Mouse (Mus musculus) forebrain, embryonic 12.5 days (tissue): ENCODE data around the gene Fut2. TPM values are rescaled to one million over a fixed set of nuclear protein-coding genes. Genes with fewer than 3 reads are reported as not detected.
A peak's percentile ranks its signal among the peaks of the same experiment; 100 is the strongest.

Experiments used
- ATAC-seq: fragments of 200-750 bp; cut with Nextera tagmentation; 2 replicates; pipeline ENCODE4 v1.8.0; 2017; ENCODE audit warnings: moderate TSS enrichment; ENCODE audit not compliant: low FRiP score
- H3K27ac ChIP-seq: fragments of 300-500 bp; sonication (generic); 2 replicates; pipeline ENCODE4 v1.5.1; 2016; ENCODE audit warnings: mild to moderate bottlenecking
- H3K27me3 ChIP-seq: fragments of 300-500 bp; sonication (generic); 2 replicates; pipeline ENCODE4 v1.6.1; 2016; ENCODE audit warnings: mild to moderate bottlenecking
- H3K36me3 ChIP-seq: fragments of 300-500 bp; sonication (generic); replicated peaks from 2 replicates; pipeline ENCODE4 v1.6.1; 2016; ENCODE audit warnings: mild to moderate bottlenecking
- H3K4me1 ChIP-seq: fragments of 300-500 bp; sonication (generic); 2 replicates; pipeline ENCODE4 v1.6.1; 2016
- H3K4me2 ChIP-seq: fragments of 300-500 bp; sonication (generic); 2 replicates; pipeline ENCODE4 v1.6.1; 2016; ENCODE audit warnings: mild to moderate bottlenecking, moderate library complexity
- H3K4me3 ChIP-seq: fragments of 300-500 bp; sonication (generic); replicated peaks from 2 replicates; pipeline ENCODE4 v1.5.1; 2016; ENCODE audit warnings: mild to moderate bottlenecking
- H3K9ac ChIP-seq: fragments of 300-500 bp; sonication (generic); 2 replicates; pipeline ENCODE4 v1.6.1; 2016; ENCODE audit warnings: mild to moderate bottlenecking
- H3K9me3 ChIP-seq: fragments of 300-500 bp; sonication (generic); 2 replicates; pipeline ENCODE4 v1.6.1; 2016
- WGBS: fragments of 180-500 bp; shearing (Covaris S2); methylation state at CpG from one replicate; pipeline ENCODE4 v1.1.7; 2016; 5-methylcytosine and 5-hydroxymethylcytosine counted together
- polyA plus RNA-seq: library from polyadenylated mRNA; unstranded; fragments of >200 nt; fragmentation: Nextera tagmentation; extraction: Ambion mirVana; gene quantifications from 2 replicates; pipeline ENCODE4 v1.2.1, GENCODE M21; 2016

Gene Fut2
- polyA plus RNA-seq, 1 experiment from 2014 or later = 0.11 TPM

GRCm38 (mm10) chr7:45627261-45627660, 38.9 kb downstream of the Fut2 start, which contains the start of gene Rasip1:
Rasip1 (plus strand) TSS chr7:45627488.
- no peaks in the 10 kb centered on the region for H3K36me3 ChIP-seq
- 92% methylated on average over 9 of the region's 9 CpGs for WGBS
- H3K27me3 ChIP-seq = peaks cover 66% of the 10 kb centered on the region
- H3K4me3 ChIP-seq = peak within 1 kb of the TSS; percentile 60
- no peak for ATAC-seq
- no peaks in the 10 kb centered on the region for H3K9me3 ChIP-seq
- peaks cover 14% of the 10 kb centered on the region for H3K4me1 ChIP-seq
- H3K9ac ChIP-seq = peak within 1 kb of the TSS; percentile 78
- peak within 1 kb of the TSS; percentile 96 for H3K4me2 ChIP-seq
- peak within 1 kb of the TSS; percentile 83 for H3K27ac ChIP-seq

GRCm38 (mm10) chr7:45626571-45627076, 39.6 kb downstream of the Fut2 start:
- Histone ChIP-seq H3K4me2 (no peak overlapping the region), H3K27me3 (peaks cover 59% of the 10 kb centered on the region)
- 93% methylated on average over 7 of the region's 7 CpGs for WGBS

GRCm38 (mm10) chr7:45625481-45625880, 40.7 kb downstream of the Fut2 start:
- H3K27ac ChIP-seq = no peak overlapping the region
- no peak overlapping the region for H3K9ac ChIP-seq
- peaks cover 14% of the 10 kb centered on the region for H3K4me1 ChIP-seq
- H3K4me3 ChIP-seq = no peak overlapping the region
- no peak for ATAC-seq
- no peaks in the 10 kb centered on the region for H3K9me3 ChIP-seq
- WGBS = 90% methylated on average over 8 of the region's 8 CpGs
- H3K27me3 ChIP-seq = peaks cover 51% of the 10 kb centered on the region
- H3K4me2 ChIP-seq = no peak overlapping the region
- no peaks in the 10 kb centered on the region for H3K36me3 ChIP-seq

More at GRCm38 (mm10) chr7:45626571-45627076, 39.6 kb downstream of the Fut2 start:
- peaks cover 14% of the 10 kb centered on the region for H3K4me1 ChIP-seq
- no peak overlapping the region for H3K9ac ChIP-seq
- ATAC-seq = no peak
- H3K9me3 ChIP-seq = no peaks in the 10 kb centered on the region
- no peak overlapping the region for H3K27ac ChIP-seq
- H3K36me3 ChIP-seq = no peaks in the 10 kb centered on the region
- no peak overlapping the region for H3K4me3 ChIP-seq

GRCm38 (mm10) chr7:45624718-45625117, 41.5 kb downstream of the Fut2 start:
- Histone ChIP-seq H3K9ac (no peak overlapping the region), H3K27me3 (peaks cover 50% of the 10 kb centered on the region)
- ATAC-seq = no peak

GRCm38 (mm10) chr7:45623507-45623906, 42.7 kb downstream of the Fut2 start:
- Histone ChIP-seq H3K4me3 (no peak overlapping the region), H3K9ac (no peak overlapping the region), H3K9me3 (no peaks in the 10 kb centered on the region), H3K4me2 (no peak overlapping the region), H3K36me3 (no peaks in the 10 kb centered on the region), H3K4me1 (peaks cover 8% of the 10 kb centered on the region), H3K27ac (no peak overlapping the region), H3K27me3 (peaks cover 51% of the 10 kb centered on the region)
- ATAC-seq = no peak
- 96% methylated on average over 11 of the region's 11 CpGs for WGBS

More at GRCm38 (mm10) chr7:45624718-45625117, 41.5 kb downstream of the Fut2 start:
- Histone ChIP-seq H3K27ac (no peak overlapping the region), H3K4me2 (no peak overlapping the region), H3K4me1 (peaks cover 14% of the 10 kb centered on the region), H3K36me3 (no peaks in the 10 kb centered on the region), H3K4me3 (no peak overlapping the region), H3K9me3 (no peaks in the 10 kb centered on the region)
- 87% methylated on average over 3 of the region's 3 CpGs for WGBS

DNA sequence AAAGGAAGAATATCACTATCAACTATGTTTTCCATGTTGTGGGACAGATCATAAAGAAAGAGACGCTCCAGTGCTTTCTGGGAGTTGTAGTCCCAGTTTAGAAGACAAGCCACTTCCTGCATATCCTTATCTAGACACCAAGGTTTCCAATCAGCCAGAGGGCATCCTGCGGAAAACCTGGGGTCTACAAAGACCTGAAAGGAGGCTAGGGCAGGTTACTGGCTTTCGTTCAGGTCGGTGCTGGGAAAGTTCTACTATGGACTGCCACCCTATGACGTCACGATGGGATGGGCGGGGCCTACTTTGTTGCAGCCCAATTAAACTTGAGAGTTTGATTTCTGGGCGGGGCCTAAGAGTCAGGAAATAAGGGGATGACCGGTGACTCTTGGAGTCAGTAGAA, 44.8 kb downstream of the Fut2 start, which contains the start of gene Izumo1:
Gene Izumo1 (plus strand): TSS at position 369 of the 400 bp plus-strand sequence.
- no peaks in the 10 kb centered on the region for H3K36me3 ChIP-seq
- 32% methylated on average over 9 of the region's 9 CpGs for WGBS
- no peaks in the 10 kb centered on the region for H3K9me3 ChIP-seq
- peaks cover 51% of the 10 kb centered on the region for H3K27me3 ChIP-seq
- ATAC-seq = no peak
- no peak within 1 kb of the TSS for H3K4me2 ChIP-seq
- no peak within 1 kb of the TSS for H3K9ac ChIP-seq
- no peak within 1 kb of the TSS for H3K4me3 ChIP-seq
- H3K4me1 ChIP-seq = peaks cover 4% of the 10 kb centered on the region; the same call in 1 of the 2 replicates
- no peak within 1 kb of the TSS for H3K27ac ChIP-seq

DNA sequence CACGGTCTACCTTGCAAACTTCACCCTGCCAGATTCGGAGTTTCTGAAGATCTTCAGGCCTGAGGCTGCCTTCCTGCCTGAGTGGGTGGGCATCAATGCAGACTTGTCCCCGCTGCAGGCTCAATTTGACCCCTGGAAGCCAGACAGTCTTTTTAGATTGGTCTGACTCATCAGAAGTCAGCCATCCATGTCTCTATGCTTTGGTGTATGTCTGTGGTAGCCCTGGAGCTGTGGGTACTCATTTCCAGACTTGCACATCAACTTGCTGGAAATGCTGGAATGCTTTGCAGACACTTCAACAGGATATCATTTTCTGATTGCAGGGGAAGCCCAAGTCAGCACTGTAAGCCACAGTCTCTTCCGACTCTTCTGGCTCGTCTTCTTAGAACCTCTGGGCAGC, 46.6 kb downstream of the Fut2 start:
- H3K27me3 ChIP-seq = peaks cover 55% of the 10 kb centered on the region

GRCm38 (mm10) chr7:45618316-45618715, 47.9 kb downstream of the Fut2 start:
- H3K9ac ChIP-seq = no peak overlapping the region
- no peaks in the 10 kb centered on the region for H3K36me3 ChIP-seq
- no peak overlapping the region for H3K27ac ChIP-seq
- WGBS = 78% methylated on average over 5 of the region's 5 CpGs
- no peak overlapping the region for H3K4me3 ChIP-seq
- no peak overlapping the region for H3K4me2 ChIP-seq
- peaks cover 4% of the 10 kb centered on the region; the same call in 1 of the 2 replicates for H3K4me1 ChIP-seq
- no peak for ATAC-seq
- H3K9me3 ChIP-seq = no peaks in the 10 kb centered on the region
- peaks cover 55% of the 10 kb centered on the region for H3K27me3 ChIP-seq

More for the DNA sequence above, 46.6 kb downstream of the Fut2 start:
- Histone ChIP-seq H3K9ac (no peak overlapping the region), H3K36me3 (no peaks in the 10 kb centered on the region), H3K4me1 (peaks cover 4% of the 10 kb centered on the region; the same call in 1 of the 2 replicates), H3K4me3 (no peak overlapping the region), H3K4me2 (no peak overlapping the region), H3K27ac (no peak overlapping the region), H3K9me3 (no peaks in the 10 kb centered on the region)
- ATAC-seq = no peak
- 90% methylated on average over 5 of the region's 5 CpGs for WGBS

DNA sequence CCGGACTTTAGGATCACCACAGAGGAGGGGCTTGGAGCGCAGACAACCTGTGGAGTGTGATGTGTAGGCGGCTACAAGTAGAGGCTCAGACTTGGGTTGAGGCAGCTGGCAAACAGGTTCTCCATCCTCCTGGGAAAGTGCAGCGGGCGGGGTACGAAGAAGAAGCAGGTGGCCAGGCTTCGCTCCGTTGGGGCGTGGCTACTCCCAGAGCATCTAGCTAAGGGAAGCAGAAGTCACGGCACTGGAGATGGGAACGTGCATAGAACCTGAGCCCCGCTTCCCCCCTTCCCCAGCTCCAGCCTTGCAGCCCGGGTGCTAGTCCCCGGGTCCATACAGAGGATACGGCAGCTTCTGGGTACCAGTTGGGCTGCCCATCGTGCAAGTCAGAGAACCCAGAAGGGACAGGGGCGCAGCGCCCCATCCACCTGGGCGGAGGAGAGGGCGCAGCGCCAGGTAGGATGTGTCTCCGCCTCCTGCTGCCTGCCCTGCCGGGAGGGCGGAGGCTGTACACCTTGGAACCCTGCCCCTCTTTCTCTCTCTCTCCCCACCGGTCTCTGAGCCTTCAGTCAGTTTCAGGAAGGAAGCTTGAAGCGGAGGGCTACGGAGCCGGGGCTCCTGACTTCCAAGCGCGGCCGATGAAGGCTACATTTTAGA, 49.0 kb downstream of the Fut2 start, which contains the start of gene Fut1:
Gene Fut1 (plus strand): TSS at position 248 of the 654 bp plus-strand sequence.
- Histone ChIP-seq H3K36me3 (no peaks in the 10 kb centered on the region), H3K9me3 (no peaks in the 10 kb centered on the region), H3K27ac (no peak within 1 kb of the TSS), H3K4me3 (0 out of 2 replicates have a peak within 1 kb of the TSS, but pooled peaks have one; percentile 2), H3K4me1 (peaks cover 4% of the 10 kb centered on the region; the same call in 1 of the 2 replicates), H3K9ac (no peak within 1 kb of the TSS), H3K27me3 (peaks cover 55% of the 10 kb centered on the region), H3K4me2 (no peak within 1 kb of the TSS)
- no peak for ATAC-seq
- WGBS = 7% methylated on average over 31 of the region's 31 CpGs

DNA sequence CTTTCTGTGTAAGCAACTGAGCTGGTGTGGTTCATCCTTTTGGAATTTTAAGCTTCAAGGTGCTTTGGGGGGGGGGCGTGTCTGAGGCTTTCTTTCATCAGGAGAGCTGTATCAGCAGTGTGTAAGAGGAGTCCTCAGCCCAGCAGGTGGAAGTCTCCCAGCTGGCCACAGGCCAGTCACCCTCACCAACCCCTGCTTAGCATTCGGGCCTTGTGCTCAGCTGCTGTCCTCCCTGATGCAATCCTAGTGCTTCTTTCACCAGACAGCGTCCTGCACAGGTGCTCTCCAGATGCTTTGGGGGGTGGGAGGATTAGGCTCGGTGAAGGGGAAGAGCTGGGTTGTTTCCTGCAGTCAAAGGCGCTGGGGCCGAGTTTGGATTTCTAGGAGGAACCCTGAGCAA, 49.9 kb downstream of the Fut2 start:
- ATAC-seq = no peak
- Histone ChIP-seq H3K4me1 (peaks cover 4% of the 10 kb centered on the region; the same call in 1 of the 2 replicates), H3K27me3 (peaks cover 55% of the 10 kb centered on the region), H3K9me3 (no peaks in the 10 kb centered on the region), H3K36me3 (no peaks in the 10 kb centered on the region), H3K9ac (no peak overlapping the region), H3K27ac (no peak overlapping the region), H3K4me2 (no peak overlapping the region), H3K4me3 (no peak overlapping the region)
- WGBS = 22% methylated on average over 6 of the region's 6 CpGs

- H3K4me3 ChIP-seq = no peak overlapping the region
- H3K27ac ChIP-seq = no peak overlapping the region
- 79% methylated on average over 1 of the region's 1 CpGs for WGBS
- no peaks in the 10 kb centered on the region for H3K36me3 ChIP-seq
- H3K9me3 ChIP-seq = no peaks in the 10 kb centered on the region
- H3K9ac ChIP-seq = no peak overlapping the region
- H3K4me2 ChIP-seq = no peak overlapping the region
- H3K4me1 ChIP-seq = no peaks in the 10 kb centered on the region
- H3K27me3 ChIP-seq = no peaks in the 10 kb centered on the region
- ATAC-seq = no peak
Observed at GRCm38 (mm10) chr7:45609511-45609910, 56.7 kb downstream of the Fut2 start.

DNA sequence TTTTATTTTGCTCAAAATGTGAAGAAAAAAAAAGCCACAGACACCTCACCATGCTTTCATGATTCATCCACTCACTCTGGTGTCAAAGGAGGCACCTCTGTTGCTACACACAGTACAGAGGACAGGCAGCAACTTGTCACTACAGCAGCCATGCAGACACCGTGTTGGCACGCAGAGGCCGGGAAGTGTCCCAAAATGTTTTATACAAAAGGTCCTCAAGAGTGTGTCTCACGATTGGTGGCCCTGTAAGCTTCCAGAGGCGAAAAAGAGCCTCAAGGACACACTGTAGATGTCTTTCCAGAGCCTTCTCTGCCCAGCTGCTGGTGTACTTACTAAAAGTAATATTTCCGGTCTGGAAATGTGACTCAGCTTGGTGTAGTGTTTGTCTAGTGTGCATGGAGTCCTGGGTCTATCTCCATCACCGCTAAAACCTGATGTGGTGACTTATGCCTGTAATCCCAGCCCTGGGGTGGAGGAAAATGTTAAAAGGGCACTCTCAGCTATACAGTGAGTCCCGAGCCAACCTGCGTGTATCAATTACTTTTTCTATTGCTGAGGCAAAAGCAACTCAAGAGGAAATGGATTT, 60.4 kb downstream of the Fut2 start:
- no peaks in the 10 kb centered on the region for H3K36me3 ChIP-seq
- H3K4me2 ChIP-seq = no peak overlapping the region
- no peak overlapping the region for H3K27ac ChIP-seq
- no peaks in the 10 kb centered on the region for H3K4me1 ChIP-seq
- no peaks in the 10 kb centered on the region for H3K27me3 ChIP-seq
- ATAC-seq = no peak
- H3K9ac ChIP-seq = no peak overlapping the region
- no peaks in the 10 kb centered on the region for H3K9me3 ChIP-seq
- H3K4me3 ChIP-seq = no peak overlapping the region
- WGBS = 84% methylated on average over 9 of the region's 9 CpGs
